In genomic region chr5:112289236-112289635, GRCm38 (mm10) we compare ENCODE assay signal across 10 mouse cellular contexts. TPM values are rescaled to one million over a fixed set of nuclear protein-coding genes. Genes with fewer than 3 reads are reported as not detected.
DNase-seq lines count a peak whose midpoint lies in the region; ATAC-seq and TF ChIP-seq lines count a peak whose summit lies in the region.
"Had no signal": no experiment of that assay in that cellular context is flagged by ENCODE, and none has a peak within 500 bp of the region (broad histone marks: within the 10 kb centered on the region; RNA-seq: fewer than 3 reads in every experiment).

No protein-coding gene starts in this region.

- peaks cover 4% of the 10 kb centered on the region; the same call in 1 of the 2 replicates for H3K36me3 ChIP-seq in heart, embryonic 13.5 days
- H3K36me3 ChIP-seq in lung, embryonic 15.5 days = no peaks in the 10 kb centered on the region
- no peaks in the 10 kb centered on the region for H3K36me3 ChIP-seq in midbrain, embryonic 14.5 days (ENCODE audit: control insufficient read depth, insufficient read depth, low read length)

- peak; percentile 56 for DNase-seq in cerebellum, adult 11-12 months
- DNase-seq in cerebellum, adult 8-10 months = no peak
- DNase-seq in layer of hippocampus, adult 2 months (ENCODE audit: low spot score in 2 of 2) = no peak
- DNase-seq in layer of hippocampus, postnatal 25 days (ENCODE audit: extremely low spot score in 1 of 2, low spot score in 1 of 2) = no peak
- no peak for DNase-seq in frontal cortex, postnatal 14 days (ENCODE audit: low spot score in 2 of 2)
- no peak for DNase-seq in midbrain, embryonic 14.5 days

- peak overlapping the region; percentile 45 for H3K4me2 ChIP-seq in heart, embryonic 13.5 days
- peak overlapping the region; percentile 41 for H3K4me2 ChIP-seq in lung, embryonic 15.5 days
- no peak overlapping the region for H3K4me2 ChIP-seq in midbrain, embryonic 14.5 days (ENCODE audit: low read length)
- H3K4me2 ChIP-seq: limb, embryonic 12.5 days had no signal

- 54% methylated on average over 8 of the region's 8 CpGs for WGBS in heart, embryonic 13.5 days
- WGBS in lung, embryonic 15.5 days = 26% methylated on average over 8 of the region's 8 CpGs
- WGBS in midbrain, embryonic 14.5 days = 81% methylated on average over 8 of the region's 8 CpGs

- peak overlapping the region; percentile 65 for H3K27ac ChIP-seq in layer of hippocampus, adult 2 months
- no peak overlapping the region for H3K27ac ChIP-seq in heart, embryonic 13.5 days (replicated peaks)
- peak overlapping the region; percentile 41; the same call in 1 of the 2 replicates for H3K27ac ChIP-seq in lung, embryonic 15.5 days
- no peak overlapping the region for H3K27ac ChIP-seq in midbrain, embryonic 14.5 days (replicated peaks; ENCODE audit: low read depth, low read length)
- H3K27ac ChIP-seq: limb, embryonic 12.5 days had no signal

- no peaks in the 10 kb centered on the region for H3K9me3 ChIP-seq in heart, embryonic 13.5 days
- no peaks in the 10 kb centered on the region for H3K9me3 ChIP-seq in lung, embryonic 15.5 days
- no peaks in the 10 kb centered on the region for H3K9me3 ChIP-seq in midbrain, embryonic 14.5 days (ENCODE audit: control insufficient read depth, low read length)
- H3K9me3 ChIP-seq: limb, embryonic 12.5 days had no signal

- no peak for ATAC-seq in heart, embryonic 13.5 days (ENCODE audit: extremely low read depth, insufficient number of reproducible peaks, low FRiP score, low TSS enrichment)
- ATAC-seq in lung, embryonic 15.5 days (ENCODE audit: borderline replicate concordance, extremely low read depth, low FRiP score, low TSS enrichment) = no peak
- ATAC-seq in midbrain, embryonic 14.5 days (ENCODE audit: low FRiP score, low TSS enrichment) = no peak
- ATAC-seq: inflammation-experienced regulatory T-cells, adult 6 months had no signal

- H3K27me3 ChIP-seq in heart, embryonic 13.5 days (replicated peaks) = no peaks in the 10 kb centered on the region
- H3K27me3 ChIP-seq in lung, embryonic 15.5 days = no peaks in the 10 kb centered on the region
- no peaks in the 10 kb centered on the region for H3K27me3 ChIP-seq in midbrain, embryonic 14.5 days (ENCODE audit: control insufficient read depth, insufficient read depth, low read length)
- H3K27me3 ChIP-seq: limb, embryonic 12.5 days had no signal

- H3K9ac ChIP-seq in heart, embryonic 13.5 days = 0 out of 2 replicates have a peak overlapping the region, but pooled peaks have one; percentile 50
- H3K9ac ChIP-seq in lung, embryonic 15.5 days = no peak overlapping the region
- H3K9ac ChIP-seq in midbrain, embryonic 14.5 days (replicated peaks; ENCODE audit: low read length) = no peak overlapping the region
- H3K9ac ChIP-seq: limb, embryonic 12.5 days had no signal

- peaks cover 76% of the 10 kb centered on the region for H3K4me1 ChIP-seq in heart, embryonic 13.5 days
- H3K4me1 ChIP-seq in lung, embryonic 15.5 days = peaks cover 38% of the 10 kb centered on the region
- H3K4me1 ChIP-seq in midbrain, embryonic 14.5 days (ENCODE audit: control insufficient read depth, insufficient read depth, low read length) = no peaks in the 10 kb centered on the region

- TF ChIP-seq CTCF in layer of hippocampus, adult 2 months (conservative IDR thresholded peaks at IDR 0.05) = no peak

- no peak overlapping the region for H3K4me3 ChIP-seq in layer of hippocampus, adult 2 months
- peak overlapping the region; percentile 17 for H3K4me3 ChIP-seq in heart, embryonic 13.5 days
- H3K4me3 ChIP-seq in lung, embryonic 15.5 days = peak overlapping the region; percentile 15
- H3K4me3 ChIP-seq in midbrain, embryonic 14.5 days (replicated peaks; ENCODE audit: low read depth, low read length) = no peak overlapping the region
- H3K4me3 ChIP-seq: limb, embryonic 12.5 days had no signal

RNA-seq across cellular contexts. Expression of gene Tpst2, which starts 12.7 kb away (rescaled TPM):
- 10 to 100 TPM; 45.3 to 45.4 TPM for total RNA-seq in layer of hippocampus, adult 2 months (2021)
- 10 to 100 TPM; 45.9 to 46.2 TPM for total RNA-seq in layer of hippocampus, postnatal 25 days (2021)
- 36.8 and 37.5 TPM in 2 replicates for polyA plus RNA-seq in heart, embryonic 13.5 days (2015; fragmentation: Nextera tagmentation; extraction: Ambion mirVana)
- polyA plus RNA-seq in lung, embryonic 15.5 days (2015; fragmentation: Nextera tagmentation; extraction: Ambion mirVana) = 55.8 and 61.0 TPM in 2 replicates
- 24.7 and 26.4 TPM in 2 replicates for polyA plus RNA-seq in midbrain, embryonic 14.5 days (2014; fragmentation: Nextera tagmentation; extraction: Ambion mirVana)

RNA-seq across cellular contexts. Expression of gene Crybb1, which starts 33.6 kb away (rescaled TPM):
- total RNA-seq in layer of hippocampus, adult 2 months (2021) = 1 to 10 TPM; 6.4 to 7.8 TPM
- 1 to 10 TPM; 7.4 to 7.9 TPM for total RNA-seq in layer of hippocampus, postnatal 25 days (2021)
- polyA plus RNA-seq in heart, embryonic 13.5 days (2015; fragmentation: Nextera tagmentation; extraction: Ambion mirVana) = 1.2 and 2.2 TPM in 2 replicates
- polyA plus RNA-seq in lung, embryonic 15.5 days (2015; fragmentation: Nextera tagmentation; extraction: Ambion mirVana) = 3.2 and 4.5 TPM in 2 replicates
- polyA plus RNA-seq in midbrain, embryonic 14.5 days (2014; fragmentation: Nextera tagmentation; extraction: Ambion mirVana) = 1.9 and 3.8 TPM in 2 replicates

RNA-seq across cellular contexts. Expression of gene Cryba4, which starts 36.9 kb away (rescaled TPM):
- total RNA-seq in layer of hippocampus, adult 2 months (2021) = 1 to 10 TPM; 1.0 to 1.5 TPM
- total RNA-seq in layer of hippocampus, postnatal 25 days (2021) = 1 to 10 TPM; 1.1 to 1.2 TPM
- 1.6 and 1.9 TPM in 2 replicates for polyA plus RNA-seq in heart, embryonic 13.5 days (2015; fragmentation: Nextera tagmentation; extraction: Ambion mirVana)
- polyA plus RNA-seq in lung, embryonic 15.5 days (2015; fragmentation: Nextera tagmentation; extraction: Ambion mirVana) = 1.3 and 1.6 TPM in 2 replicates
- 0.93 and 1.2 TPM in 2 replicates for polyA plus RNA-seq in midbrain, embryonic 14.5 days (2014; fragmentation: Nextera tagmentation; extraction: Ambion mirVana)

RNA-seq across cellular contexts. Expression of gene Tfip11, which starts 36.9 kb away (rescaled TPM):
- total RNA-seq in layer of hippocampus, adult 2 months (2021) = 10 to 100 TPM; 40.6 to 40.8 TPM
- total RNA-seq in layer of hippocampus, postnatal 25 days (2021) = 10 to 100 TPM; 35.3 to 40.1 TPM
- polyA plus RNA-seq in heart, embryonic 13.5 days (2015; fragmentation: Nextera tagmentation; extraction: Ambion mirVana) = 17.8 and 19.4 TPM in 2 replicates
- 30.1 and 30.4 TPM in 2 replicates for polyA plus RNA-seq in lung, embryonic 15.5 days (2015; fragmentation: Nextera tagmentation; extraction: Ambion mirVana)
- 29.1 and 29.9 TPM in 2 replicates for polyA plus RNA-seq in midbrain, embryonic 14.5 days (2014; fragmentation: Nextera tagmentation; extraction: Ambion mirVana)

RNA-seq across cellular contexts. Expression of gene Srrd, which starts 53.6 kb away (rescaled TPM):
- total RNA-seq in layer of hippocampus, adult 2 months (2021) = 10 to 100 TPM; 21.4 to 30.4 TPM
- 10 to 100 TPM; 22.6 to 25.9 TPM for total RNA-seq in layer of hippocampus, postnatal 25 days (2021)
- polyA plus RNA-seq in heart, embryonic 13.5 days (2015; fragmentation: Nextera tagmentation; extraction: Ambion mirVana) = 24.0 and 25.8 TPM in 2 replicates
- 45.7 and 47.2 TPM in 2 replicates for polyA plus RNA-seq in lung, embryonic 15.5 days (2015; fragmentation: Nextera tagmentation; extraction: Ambion mirVana)
- 52.4 and 68.6 TPM in 2 replicates for polyA plus RNA-seq in midbrain, embryonic 14.5 days (2014; fragmentation: Nextera tagmentation; extraction: Ambion mirVana)

Comparison
In these comparisons a context has a peak if more than half of its experiments do, and no peak if none do; other contexts are left out.
1. H3K27ac ChIP-seq: peak in layer of hippocampus, adult 2 months (single experiment) and lung, embryonic 15.5 days (single experiment); none in heart, embryonic 13.5 days (single experiment) and midbrain, embryonic 14.5 days (single experiment).
2. H3K4me3 ChIP-seq: peak in heart, embryonic 13.5 days (single experiment) and lung, embryonic 15.5 days (single experiment); none in layer of hippocampus, adult 2 months (single experiment) and midbrain, embryonic 14.5 days (single experiment).